Mouse (Mus musculus) forebrain, embryonic 11.5 days (tissue): ENCODE data around the gene Pacsin2. TPM values are rescaled to one million over a fixed set of nuclear protein-coding genes. Genes with fewer than 3 reads are reported as not detected.

Experiments
- ATAC-seq: fragments of 200-750 bp; cut with Nextera tagmentation; replicated peaks from 2 replicates; pipeline ENCODE4 v1.8.0; 2017; ENCODE audit warnings: moderate TSS enrichment; ENCODE audit not compliant: low FRiP score
- DNase-seq: peaks from one replicate; pipeline ENCODE4 v3.0.0-alpha.2; 2017; ENCODE audit warnings: low spot score
- H3K27ac ChIP-seq: fragments of 300-500 bp; sonication (generic); 2 replicates; pipeline ENCODE4 v1.5.1; 2014; ENCODE audit warnings: low read depth, low read length
- H3K27me3 ChIP-seq: fragments of 300-500 bp; sonication (generic); 2 replicates; pipeline ENCODE4 v1.6.1; 2014; ENCODE audit warnings: mild to moderate bottlenecking, low read length, mixed read lengths; ENCODE audit not compliant: control insufficient read depth, insufficient read depth
- H3K36me3 ChIP-seq: fragments of 300-500 bp; sonication (generic); 2 replicates; pipeline ENCODE4 v1.6.1; 2014; ENCODE audit warnings: mild to moderate bottlenecking, low read length, moderate library complexity, mixed read lengths; ENCODE audit not compliant: control insufficient read depth, insufficient read depth
- H3K4me1 ChIP-seq: fragments of 300-500 bp; sonication (generic); replicated peaks from 2 replicates; pipeline ENCODE4 v1.6.1; 2014; ENCODE audit warnings: low read length, mixed read lengths; ENCODE audit not compliant: control insufficient read depth, insufficient read depth
- H3K4me2 ChIP-seq: fragments of 300-500 bp; sonication (generic); 2 replicates; pipeline ENCODE4 v1.6.1; 2014; ENCODE audit warnings: low read depth, mild to moderate bottlenecking, low read length, moderate library complexity, mixed read lengths; ENCODE audit not compliant: severe bottlenecking
- H3K4me3 ChIP-seq: fragments of 300-500 bp; sonication (generic); 2 replicates; pipeline ENCODE4 v1.5.1; 2014; ENCODE audit warnings: low read depth, low read length
- H3K9ac ChIP-seq: fragments of 300-500 bp; sonication (generic); 2 replicates; pipeline ENCODE4 v1.6.1; 2014; ENCODE audit warnings: low read length
- H3K9me3 ChIP-seq: fragments of 300-500 bp; sonication (generic); 2 replicates; pipeline ENCODE4 v1.6.1; 2016; ENCODE audit warnings: low read length, mixed read lengths; ENCODE audit not compliant: control insufficient read depth
- WGBS: fragments of 180-500 bp; shearing (Covaris S2); extraction: QIAGEN DNeasy Blood & Tissue Kit; methylation state at CpG from one replicate; pipeline ENCODE4 v1.1.7; 2014; 5-methylcytosine and 5-hydroxymethylcytosine counted together
- polyA plus RNA-seq: library from polyadenylated mRNA; unstranded; fragments of >200 nt; fragmentation: Nextera tagmentation; extraction: Ambion mirVana; gene quantifications from 2 replicates; pipeline ENCODE4 v1.2.1, GENCODE M21; 2014

Pacsin2 gene
- polyA plus RNA-seq, 1 experiment from 2014 or later = 50.5 TPM

DNA sequence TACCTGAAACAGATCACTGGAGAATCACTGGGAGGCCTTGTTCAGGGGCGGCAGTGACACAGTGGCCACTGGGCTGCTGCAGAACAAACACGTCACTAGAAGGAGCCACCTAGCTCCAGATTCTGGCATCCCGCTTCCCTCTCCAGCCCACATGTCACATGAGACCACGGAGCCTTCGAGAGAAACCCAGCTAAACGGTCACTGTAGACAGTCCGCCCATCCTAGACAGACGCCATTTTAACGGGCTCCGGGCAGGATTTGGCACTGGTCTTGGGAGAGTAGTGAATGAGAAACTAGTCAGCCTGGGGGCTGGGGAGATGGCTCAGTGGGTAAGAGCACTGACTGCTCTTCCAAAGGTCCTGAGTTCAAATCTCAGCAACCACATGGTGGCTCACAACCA, 19.9 kb upstream of the Pacsin2 start:
- Histone ChIP-seq H3K4me1 (no peaks in the 10 kb centered on the region), H3K27ac (no peak overlapping the region), H3K4me3 (no peak overlapping the region), H3K9ac (no peak overlapping the region), H3K4me2 (no peak overlapping the region), H3K27me3 (no peaks in the 10 kb centered on the region), H3K9me3 (no peaks in the 10 kb centered on the region), H3K36me3 (0 out of 2 replicates have a peak, but pooled peaks cover 2% of the 10 kb centered on the region)
- WGBS = 89% methylated on average over 10 of the region's 10 CpGs
- no peak for DNase-seq
- ATAC-seq = no peak

GRCm38 (mm10) chr15:83483482-83483881, 19.1 kb upstream of the Pacsin2 start:
- H3K27ac ChIP-seq = no peak overlapping the region
- ATAC-seq = no peak
- H3K4me1 ChIP-seq = no peaks in the 10 kb centered on the region
- H3K9me3 ChIP-seq = no peaks in the 10 kb centered on the region
- no peaks in the 10 kb centered on the region for H3K27me3 ChIP-seq
- 0 out of 2 replicates have a peak, but pooled peaks cover 2% of the 10 kb centered on the region for H3K36me3 ChIP-seq
- no peak for DNase-seq
- H3K9ac ChIP-seq = no peak overlapping the region
- WGBS = 42% methylated on average over 2 of the region's 2 CpGs
- H3K4me3 ChIP-seq = no peak overlapping the region
- no peak overlapping the region for H3K4me2 ChIP-seq

DNA sequence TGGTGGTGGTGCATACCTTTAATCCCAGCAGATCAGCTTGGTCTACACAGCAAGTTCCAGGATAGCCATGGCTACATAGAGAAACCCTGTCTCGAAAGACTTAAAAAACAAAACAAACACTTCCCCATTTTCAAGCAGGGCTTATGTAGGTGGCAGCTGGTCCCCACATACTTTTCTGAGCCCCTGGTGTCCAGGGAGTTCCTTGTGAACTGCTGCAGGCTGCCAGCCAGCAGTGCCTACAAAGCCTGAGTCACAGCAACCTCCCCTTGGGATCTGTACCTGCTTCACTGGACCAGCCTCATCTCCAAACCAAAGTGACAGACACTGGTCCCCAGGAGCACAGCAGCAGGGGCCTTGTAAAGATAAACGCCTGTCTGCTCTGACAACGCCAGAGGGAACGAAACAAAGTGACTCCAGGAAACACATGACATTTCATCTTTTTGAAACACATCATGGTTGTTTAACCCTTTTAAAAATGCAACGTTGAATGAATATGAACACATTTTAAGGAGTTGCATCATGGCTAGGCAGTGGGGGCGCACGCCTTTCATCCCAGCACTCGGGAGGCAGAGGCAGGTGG, 18.3 kb upstream of the Pacsin2 start:
- WGBS = 86% methylated on average over 8 of the region's 8 CpGs

DNA sequence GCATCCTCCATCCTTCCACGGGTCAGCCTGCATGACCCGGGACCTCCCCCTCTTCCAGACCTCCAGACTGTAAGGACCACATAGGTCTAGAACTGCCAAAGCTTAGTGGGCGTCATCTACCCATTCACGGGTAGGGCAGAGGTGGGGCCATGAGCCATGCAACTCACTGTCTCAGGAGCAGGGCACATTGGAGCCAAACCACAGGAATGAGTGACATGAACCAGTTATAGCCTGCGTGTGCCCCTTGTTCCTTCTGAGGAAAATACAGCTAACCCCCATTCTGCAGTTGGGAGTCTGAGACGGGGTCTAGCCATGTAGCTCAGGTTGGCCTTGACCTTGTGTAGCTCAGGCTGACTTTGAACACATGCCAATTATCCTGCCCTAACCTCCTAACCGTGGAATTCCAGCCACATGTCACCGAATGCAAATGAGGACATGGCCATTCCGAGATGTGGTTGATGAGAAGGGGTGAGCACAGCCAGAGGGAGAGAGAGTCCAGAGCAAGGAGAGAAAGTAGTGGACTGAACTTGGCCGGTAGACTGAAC, 16.9 kb upstream of the Pacsin2 start:
- H3K27ac ChIP-seq = no peak overlapping the region
- WGBS = 77% methylated on average over 10 of the region's 10 CpGs
- H3K9me3 ChIP-seq = no peaks in the 10 kb centered on the region
- no peak overlapping the region for H3K4me3 ChIP-seq
- no peaks in the 10 kb centered on the region for H3K27me3 ChIP-seq
- DNase-seq (no peak), ATAC-seq (no peak)
- no peak overlapping the region for H3K9ac ChIP-seq
- no peak overlapping the region for H3K4me2 ChIP-seq
- 0 out of 2 replicates have a peak, but pooled peaks cover 2% of the 10 kb centered on the region for H3K36me3 ChIP-seq
- H3K4me1 ChIP-seq = no peaks in the 10 kb centered on the region

More for the DNA sequence above, 18.3 kb upstream of the Pacsin2 start:
- no peaks in the 10 kb centered on the region for H3K27me3 ChIP-seq
- H3K27ac ChIP-seq = no peak overlapping the region
- DNase-seq = no peak
- no peaks in the 10 kb centered on the region for H3K4me1 ChIP-seq
- H3K9ac ChIP-seq = no peak overlapping the region
- H3K4me2 ChIP-seq = no peak overlapping the region
- no peak for ATAC-seq
- H3K4me3 ChIP-seq = no peak overlapping the region
- no peaks in the 10 kb centered on the region for H3K9me3 ChIP-seq
- 0 out of 2 replicates have a peak, but pooled peaks cover 2% of the 10 kb centered on the region for H3K36me3 ChIP-seq

GRCm38 (mm10) chr15:83479818-83480217, 15.4 kb upstream of the Pacsin2 start:
- no peak for ATAC-seq
- 85% methylated on average over 4 of the region's 4 CpGs for WGBS
- no peaks in the 10 kb centered on the region for H3K4me1 ChIP-seq

GRCm38 (mm10) chr15:83478096-83478495, 13.7 kb upstream of the Pacsin2 start:
- no peaks in the 10 kb centered on the region for H3K4me1 ChIP-seq
- no peak overlapping the region for H3K4me2 ChIP-seq
- no peaks in the 10 kb centered on the region for H3K9me3 ChIP-seq
- no peak overlapping the region for H3K27ac ChIP-seq
- WGBS = 70% methylated on average over 3 of the region's 3 CpGs
- no peaks in the 10 kb centered on the region for H3K36me3 ChIP-seq
- ATAC-seq (no peak), DNase-seq (no peak)
- no peaks in the 10 kb centered on the region for H3K27me3 ChIP-seq
- H3K9ac ChIP-seq = no peak overlapping the region
- no peak overlapping the region for H3K4me3 ChIP-seq

More at GRCm38 (mm10) chr15:83479818-83480217, 15.4 kb upstream of the Pacsin2 start:
- Histone ChIP-seq H3K9ac (no peak overlapping the region), H3K9me3 (no peaks in the 10 kb centered on the region), H3K4me3 (no peak overlapping the region), H3K27ac (no peak overlapping the region), H3K27me3 (no peaks in the 10 kb centered on the region), H3K4me2 (no peak overlapping the region), H3K36me3 (0 out of 2 replicates have a peak, but pooled peaks cover 2% of the 10 kb centered on the region)
- DNase-seq = no peak

GRCm38 (mm10) chr15:83476593-83477273, 12.3 kb upstream of the Pacsin2 start:
- 87% methylated on average over 12 of the region's 12 CpGs for WGBS
- H3K4me1 ChIP-seq = no peaks in the 10 kb centered on the region

DNA sequence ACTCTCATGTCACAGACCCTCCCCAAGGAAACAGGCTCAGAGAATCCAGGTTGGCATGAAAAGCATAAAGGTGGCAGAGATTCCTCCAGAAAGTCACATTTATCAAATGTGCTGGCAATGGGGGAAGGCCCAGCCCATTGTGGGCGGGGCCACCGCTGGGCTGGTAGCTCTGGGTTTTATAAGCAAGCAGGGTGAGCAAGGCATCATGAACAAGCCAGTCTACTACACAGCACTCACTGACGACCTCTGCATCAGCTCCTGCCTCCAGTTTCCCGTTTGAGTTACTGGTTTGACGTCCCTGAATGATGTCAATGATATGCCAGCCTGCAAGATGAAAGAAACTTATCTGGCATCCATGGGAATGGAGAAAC, 10.0 kb upstream of the Pacsin2 start:
- no peak for ATAC-seq
- 38% methylated on average over 5 of the region's 5 CpGs for WGBS
- no peak overlapping the region for H3K9ac ChIP-seq
- H3K4me1 ChIP-seq = no peaks in the 10 kb centered on the region
- no peak overlapping the region for H3K27ac ChIP-seq
- no peaks in the 10 kb centered on the region for H3K27me3 ChIP-seq
- no peak overlapping the region for H3K4me2 ChIP-seq
- no peaks in the 10 kb centered on the region for H3K36me3 ChIP-seq
- no peaks in the 10 kb centered on the region for H3K9me3 ChIP-seq
- no peak for DNase-seq
- no peak overlapping the region for H3K4me3 ChIP-seq

More at GRCm38 (mm10) chr15:83476593-83477273, 12.3 kb upstream of the Pacsin2 start:
- ATAC-seq = no peak
- Histone ChIP-seq H3K36me3 (no peaks in the 10 kb centered on the region), H3K9me3 (no peaks in the 10 kb centered on the region), H3K4me2 (no peak overlapping the region), H3K27ac (no peak overlapping the region), H3K27me3 (no peaks in the 10 kb centered on the region), H3K9ac (no peak overlapping the region), H3K4me3 (no peak overlapping the region)
- no peak for DNase-seq
